11 mouse cellular contexts compared by ENCODE assay signal in genomic region chr3:32668256-32668959, GRCm38 (mm10). TPM values are rescaled to one million over a fixed set of nuclear protein-coding genes. Genes with fewer than 3 reads are reported as not detected.
DNase-seq lines count a peak whose midpoint lies in the region; ATAC-seq and TF ChIP-seq lines count a peak whose summit lies in the region.
"Had no signal": no experiment of that assay in that cellular context is flagged by ENCODE, and none has a peak within 500 bp of the region (broad histone marks: within the 10 kb centered on the region; RNA-seq: fewer than 3 reads in every experiment).

No protein-coding gene starts in this region.

- no peak for TF ChIP-seq POLR2A in small intestine, adult 2 months (IDR thresholded peaks at IDR 0.05; ENCODE audit: low read depth, low read length)

- no peak overlapping the region for H3K27ac ChIP-seq in heart, embryonic 10.5 days
- 0 out of 2 replicates have a peak overlapping the region, but pooled peaks have one; percentile 24 for H3K27ac ChIP-seq in liver, embryonic 15.5 days (replicated peaks)
- peak overlapping the region; percentile 73 for H3K27ac ChIP-seq in heart, embryonic 16.5 days (ENCODE audit: low read length)
- H3K27ac ChIP-seq in small intestine, adult 2 months (ENCODE audit: insufficient read depth, low read depth, low read length), result peak overlapping the region; percentile 21
- H3K27ac ChIP-seq: hindbrain, embryonic 15.5 days; neural tube, embryonic 13.5 days had no signal

- H3K27me3 ChIP-seq in heart, embryonic 10.5 days (ENCODE audit: insufficient read depth, poor library complexity, severe bottlenecking), result no peaks in the 10 kb centered on the region
- no peaks in the 10 kb centered on the region for H3K27me3 ChIP-seq in liver, embryonic 15.5 days
- no peaks in the 10 kb centered on the region for H3K27me3 ChIP-seq in heart, embryonic 16.5 days (ENCODE audit: control insufficient read depth, insufficient read depth, low read length)
- H3K27me3 ChIP-seq in small intestine, adult 2 months (ENCODE audit: control insufficient read depth, insufficient read depth, low read length), result no peaks in the 10 kb centered on the region
- H3K27me3 ChIP-seq: hindbrain, embryonic 15.5 days; neural tube, embryonic 13.5 days had no signal

- TF ChIP-seq CTCF in small intestine, adult 2 months (IDR thresholded peaks at IDR 0.05; ENCODE audit: extremely low read depth, insufficient read length, insufficient replicate concordance, low read depth, low read length), result no peak

- 0 out of 2 replicates have a peak, but pooled peaks cover 5% of the 10 kb centered on the region for H3K4me1 ChIP-seq in heart, embryonic 10.5 days
- no peaks in the 10 kb centered on the region for H3K4me1 ChIP-seq in liver, embryonic 15.5 days (replicated peaks)
- 0 out of 2 replicates have a peak, but pooled peaks cover 2% of the 10 kb centered on the region for H3K4me1 ChIP-seq in heart, embryonic 16.5 days (ENCODE audit: control insufficient read depth, insufficient read depth, low read length)
- H3K4me1 ChIP-seq in small intestine, adult 2 months (ENCODE audit: control insufficient read depth, insufficient read depth, insufficient read length, low read length), result 0 out of 2 replicates have a peak, but pooled peaks cover 2% of the 10 kb centered on the region
- H3K4me1 ChIP-seq: hindbrain, embryonic 15.5 days; neural tube, embryonic 13.5 days had no signal

- no peaks in the 10 kb centered on the region for H3K9me3 ChIP-seq in heart, embryonic 10.5 days
- no peaks in the 10 kb centered on the region for H3K9me3 ChIP-seq in liver, embryonic 15.5 days (replicated peaks)
- H3K9me3 ChIP-seq in heart, embryonic 16.5 days (replicated peaks; ENCODE audit: control insufficient read depth, low read length), result no peaks in the 10 kb centered on the region
- H3K9me3 ChIP-seq: hindbrain, embryonic 15.5 days; neural tube, embryonic 13.5 days had no signal

- ATAC-seq in liver, embryonic 15.5 days (ENCODE audit: insufficient read depth), result no peak
- ATAC-seq in heart, embryonic 16.5 days (replicated peaks; ENCODE audit: extremely low read depth, insufficient read depth, low FRiP score), result no peak; the same call in 1 of the 2 replicates
- ATAC-seq: forebrain, embryonic 14.5 days had no signal

- H3K4me2 ChIP-seq in liver, embryonic 15.5 days, result no peak overlapping the region
- peak overlapping the region; percentile 29 for H3K4me2 ChIP-seq in heart, embryonic 16.5 days (ENCODE audit: low read depth, low read length)
- H3K4me2 ChIP-seq: hindbrain, embryonic 15.5 days; neural tube, embryonic 13.5 days had no signal

- no peak overlapping the region for H3K4me3 ChIP-seq in heart, embryonic 10.5 days
- no peak overlapping the region for H3K4me3 ChIP-seq in liver, embryonic 15.5 days (replicated peaks)
- H3K4me3 ChIP-seq in heart, embryonic 16.5 days (ENCODE audit: low read length), result no peak overlapping the region
- H3K4me3 ChIP-seq in small intestine, adult 2 months (ENCODE audit: low read depth, low read length), result no peak overlapping the region
- H3K4me3 ChIP-seq: hindbrain, embryonic 15.5 days; neural tube, embryonic 13.5 days had no signal

- H3K36me3 ChIP-seq in heart, embryonic 10.5 days, result no peaks in the 10 kb centered on the region
- no peaks in the 10 kb centered on the region for H3K36me3 ChIP-seq in liver, embryonic 15.5 days (replicated peaks)
- no peaks in the 10 kb centered on the region for H3K36me3 ChIP-seq in heart, embryonic 16.5 days (ENCODE audit: control insufficient read depth, insufficient read depth)
- no peaks in the 10 kb centered on the region for H3K36me3 ChIP-seq in small intestine, adult 2 months (ENCODE audit: control insufficient read depth, insufficient read depth, low read length)
- H3K36me3 ChIP-seq: hindbrain, embryonic 15.5 days; neural tube, embryonic 13.5 days had no signal

- WGBS in heart, embryonic 10.5 days, result 78% methylated on average over 9 of the region's 9 CpGs
- 57% methylated on average over 9 of the region's 9 CpGs for WGBS in liver, embryonic 15.5 days (ENCODE audit: insufficient replicate concordance)
- WGBS in heart, embryonic 16.5 days, result 53% methylated on average over 9 of the region's 9 CpGs
- WGBS in small intestine, adult 2 months, result 65% methylated on average over 9 of the region's 9 CpGs

- peak; percentile 43 to 50 for DNase-seq in heart, adult 9 months (ENCODE audit: low spot score in 2 of 2)
- DNase-seq in heart, embryonic 10.5 days (ENCODE audit: low spot score), result no peak
- DNase-seq in liver, result no peak
- DNase-seq in spleen, postnatal 10 days (ENCODE audit: low spot score in 2 of 2), result no peak
- DNase-seq: cerebellum, postnatal 25 days had no signal

- no peak overlapping the region for H3K9ac ChIP-seq in liver, embryonic 15.5 days
- H3K9ac ChIP-seq in heart, embryonic 16.5 days (ENCODE audit: low read length), result no peak overlapping the region
- H3K9ac ChIP-seq: hindbrain, embryonic 15.5 days; neural tube, embryonic 13.5 days had no signal

RNA-seq across cellular contexts. Expression of gene Actl6a, which starts 37.7 kb away (rescaled TPM):
- 131 and 187 TPM in 2 replicates for polyA plus RNA-seq in heart, embryonic 10.5 days (2016; fragmentation: Nextera tagmentation; extraction: Ambion mirVana)
- 75.5 and 78.2 TPM in 2 replicates for polyA plus RNA-seq in liver, embryonic 15.5 days (2015; fragmentation: Nextera tagmentation; extraction: Ambion mirVana)
- polyA plus RNA-seq in heart, embryonic 16.5 days (2015; fragmentation: Nextera tagmentation; extraction: Ambion mirVana), result 91.7 and 96.9 TPM in 2 replicates
- 5.7 and 8.7 TPM in 2 replicates for polyA plus RNA-seq in small intestine, adult 2 months (2012; rRNA removed)

RNA-seq across cellular contexts. Expression of gene Gnb4, which starts 52.0 kb away (rescaled TPM):
- polyA plus RNA-seq in heart, embryonic 10.5 days (2016; fragmentation: Nextera tagmentation; extraction: Ambion mirVana), result 57.9 and 59.5 TPM in 2 replicates
- 7.7 and 8.1 TPM in 2 replicates for polyA plus RNA-seq in liver, embryonic 15.5 days (2015; fragmentation: Nextera tagmentation; extraction: Ambion mirVana)
- polyA plus RNA-seq in heart, embryonic 16.5 days (2015; fragmentation: Nextera tagmentation; extraction: Ambion mirVana), result 56.3 and 61.0 TPM in 2 replicates
- 5.7 and 6.5 TPM in 2 replicates for polyA plus RNA-seq in small intestine, adult 2 months (2012; rRNA removed)

Comparison
In these comparisons a context has a peak if more than half of its experiments do, and no peak if none do; other contexts are left out.
1. DNase-seq: peak in heart, adult 9 months (2 of 2); none in heart, embryonic 10.5 days (single experiment), liver (single experiment) and spleen, postnatal 10 days (0 of 2).